Comparison of ENCODE assay signal across 13 mouse cellular contexts in the genomic region with DNA sequence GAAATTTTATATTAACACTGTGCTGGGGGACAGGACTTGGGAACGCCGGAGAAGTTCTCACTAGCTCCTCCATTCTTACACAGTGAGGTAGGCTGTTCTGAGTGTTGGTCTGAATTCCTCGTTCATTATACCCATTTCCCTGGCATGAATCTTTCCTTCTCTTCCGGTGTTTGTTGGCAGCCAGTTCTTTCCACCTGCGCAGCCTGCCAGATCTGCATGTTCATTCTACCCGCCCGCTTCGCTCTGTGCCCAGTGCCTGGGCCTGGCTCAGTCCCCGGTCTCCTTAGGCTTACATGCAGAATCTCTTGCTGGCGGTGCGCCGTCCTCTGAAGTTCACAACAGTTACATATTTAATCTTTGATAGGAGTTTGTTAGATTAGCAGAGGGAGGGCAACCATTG. TPM values are rescaled to one million over a fixed set of nuclear protein-coding genes. Genes with fewer than 3 reads are reported as not detected.
DNase-seq lines count a peak whose midpoint lies in the region; ATAC-seq and TF ChIP-seq lines count a peak whose summit lies in the region.
"Had no signal": no experiment of that assay in that cellular context is flagged by ENCODE, and none has a peak within 500 bp of the region (broad histone marks: within the 10 kb centered on the region; RNA-seq: fewer than 3 reads in every experiment).

No protein-coding gene starts in this region.

- H3K9me3 ChIP-seq in midbrain, embryonic 15.5 days = no peaks in the 10 kb centered on the region
- H3K9me3 ChIP-seq in midbrain, postnatal 0 days (ENCODE audit: low read length) = no peaks in the 10 kb centered on the region
- no peaks in the 10 kb centered on the region for H3K9me3 ChIP-seq in stomach, embryonic 16.5 days (replicated peaks; ENCODE audit: control insufficient read depth, low read length)
- H3K9me3 ChIP-seq: hindbrain, embryonic 15.5 days; megakaryocyte, embryonic 14.5 days had no signal

- peak overlapping the region; percentile 44 for H3K4me3 ChIP-seq in gastrocnemius, adult 2 months
- no peak overlapping the region for H3K4me3 ChIP-seq in midbrain, embryonic 15.5 days
- H3K4me3 ChIP-seq in midbrain, postnatal 0 days (ENCODE audit: low read depth, low read length) = no peak overlapping the region
- no peak overlapping the region for H3K4me3 ChIP-seq in stomach, embryonic 16.5 days (replicated peaks; ENCODE audit: low read length)
- H3K4me3 ChIP-seq: hindbrain, embryonic 15.5 days had no signal

- H3K27ac ChIP-seq in gastrocnemius, adult 2 months = peak overlapping the region; percentile 77
- H3K27ac ChIP-seq in midbrain, embryonic 15.5 days = 0 out of 2 replicates have a peak overlapping the region, but pooled peaks have one; percentile 15
- H3K27ac ChIP-seq in midbrain, postnatal 0 days (ENCODE audit: low read depth, low read length) = no peak overlapping the region
- H3K27ac ChIP-seq in stomach, embryonic 16.5 days (ENCODE audit: low read length) = no peak overlapping the region
- H3K27ac ChIP-seq: hindbrain, embryonic 15.5 days had no signal

- WGBS in midbrain, embryonic 15.5 days = 94% methylated on average over 12 of the region's 12 CpGs
- WGBS in midbrain, postnatal 0 days = 92% methylated on average over 12 of the region's 12 CpGs
- 80% methylated on average over 12 of the region's 12 CpGs for WGBS in stomach, embryonic 16.5 days

- no peak for TF ChIP-seq CTCF in gastrocnemius, adult 2 months (IDR thresholded peaks at IDR 0.05)
- TF ChIP-seq CTCF in midbrain, postnatal 0 days (IDR thresholded peaks at IDR 0.05) = no peak

- no peak overlapping the region for H3K9ac ChIP-seq in midbrain, embryonic 15.5 days
- H3K9ac ChIP-seq in midbrain, postnatal 0 days (replicated peaks; ENCODE audit: low read length, poor library complexity, severe bottlenecking) = no peak overlapping the region
- no peak overlapping the region for H3K9ac ChIP-seq in stomach, embryonic 16.5 days (ENCODE audit: low read length)
- H3K9ac ChIP-seq: hindbrain, embryonic 15.5 days; lung, embryonic 14.5 days had no signal

- peak; percentile 82 for DNase-seq in gastrocnemius, adult 2 months
- no peak for DNase-seq in gastrocnemius, postnatal 10 days
- no peak for DNase-seq in midbrain, postnatal 0 days (ENCODE audit: low spot score)
- peak; percentile 73 to 82 for DNase-seq in cerebellum, postnatal 10 days
- no peak for DNase-seq in kidney, adult 9 months
- DNase-seq in B cell, adult 2 months = no peak
- DNase-seq: kidney, adult 18-20 months; lung, embryonic 14.5 days; thymus, postnatal 25 days had no signal

- no peaks in the 10 kb centered on the region for H3K4me1 ChIP-seq in midbrain, embryonic 15.5 days
- no peaks in the 10 kb centered on the region for H3K4me1 ChIP-seq in midbrain, postnatal 0 days (ENCODE audit: insufficient read depth, low read length)
- H3K4me1 ChIP-seq in stomach, embryonic 16.5 days (ENCODE audit: control insufficient read depth, insufficient read depth, low read length) = peaks cover 22% of the 10 kb centered on the region

- ATAC-seq in midbrain, embryonic 15.5 days (replicated peaks) = no peak
- no peak for ATAC-seq in midbrain, postnatal 0 days (ENCODE audit: low FRiP score)
- ATAC-seq in stomach, embryonic 16.5 days (ENCODE audit: insufficient read depth, low FRiP score) = peak; percentile 52; the same call in 1 of the 2 replicates

- H3K4me2 ChIP-seq in midbrain, embryonic 15.5 days = no peak overlapping the region
- no peak overlapping the region for H3K4me2 ChIP-seq in midbrain, postnatal 0 days (ENCODE audit: low read depth, low read length, poor library complexity, severe bottlenecking)
- no peak overlapping the region for H3K4me2 ChIP-seq in stomach, embryonic 16.5 days (ENCODE audit: low read depth, low read length)
- H3K4me2 ChIP-seq: hindbrain, embryonic 15.5 days; lung, embryonic 14.5 days had no signal

- no peaks in the 10 kb centered on the region for H3K27me3 ChIP-seq in midbrain, embryonic 15.5 days (replicated peaks)
- H3K27me3 ChIP-seq in midbrain, postnatal 0 days (ENCODE audit: insufficient read depth, low read length) = no peaks in the 10 kb centered on the region
- H3K27me3 ChIP-seq in stomach, embryonic 16.5 days (ENCODE audit: control insufficient read depth, insufficient read depth, low read length) = no peaks in the 10 kb centered on the region
- H3K27me3 ChIP-seq: hindbrain, embryonic 15.5 days; megakaryocyte, embryonic 14.5 days had no signal

- no peaks in the 10 kb centered on the region for H3K36me3 ChIP-seq in midbrain, embryonic 15.5 days (replicated peaks)
- H3K36me3 ChIP-seq in midbrain, postnatal 0 days (ENCODE audit: insufficient read depth, low read length) = 0 out of 2 replicates have a peak, but pooled peaks cover 2% of the 10 kb centered on the region
- H3K36me3 ChIP-seq in stomach, embryonic 16.5 days (ENCODE audit: control insufficient read depth, insufficient read depth, low read length) = no peaks in the 10 kb centered on the region
- H3K36me3 ChIP-seq: hindbrain, embryonic 15.5 days had no signal

- intact Hi-C loops in gastrocnemius, adult 2 months (cut with DNase I) = no loop called here

RNA-seq across cellular contexts. Expression of a gene that starts 16.5 kb away (rescaled TPM):
- 10 to 100 TPM; 46.4 to 51.0 TPM for total RNA-seq in gastrocnemius, adult 2 months (2021)
- total RNA-seq in gastrocnemius, postnatal 10 days (2021) = 10 to 100 TPM; 36.1 to 43.2 TPM
- 28.0 and 29.2 TPM in 2 replicates for polyA plus RNA-seq in midbrain, embryonic 15.5 days (2015; fragmentation: Nextera tagmentation; extraction: Ambion mirVana)
- 39.7 and 45.7 TPM in 2 replicates for total RNA-seq in midbrain, postnatal 0 days (2014; rRNA removed)
- polyA plus RNA-seq in midbrain, postnatal 0 days (2015; fragmentation: Nextera tagmentation; extraction: Ambion mirVana) = 20.4 and 21.3 TPM in 2 replicates
- 17.0 and 17.1 TPM in 2 replicates for polyA plus RNA-seq in stomach, embryonic 16.5 days (2015; fragmentation: Nextera tagmentation; extraction: Ambion mirVana)

RNA-seq across cellular contexts. Expression of a gene that starts 33.9 kb away (rescaled TPM):
- 1 to 10 TPM; 4.4 TPM for total RNA-seq in gastrocnemius, adult 2 months (2021)
- 1 to 10 TPM; 4.1 to 5.0 TPM for total RNA-seq in gastrocnemius, postnatal 10 days (2021)
- polyA plus RNA-seq in midbrain, embryonic 15.5 days (2015; fragmentation: Nextera tagmentation; extraction: Ambion mirVana) = 7.3 and 8.0 TPM in 2 replicates
- 11.8 and 15.5 TPM in 2 replicates for total RNA-seq in midbrain, postnatal 0 days (2014; rRNA removed)
- 3.5 and 4.4 TPM in 2 replicates for polyA plus RNA-seq in midbrain, postnatal 0 days (2015; fragmentation: Nextera tagmentation; extraction: Ambion mirVana)
- polyA plus RNA-seq in stomach, embryonic 16.5 days (2015; fragmentation: Nextera tagmentation; extraction: Ambion mirVana) = 12.2 and 13.3 TPM in 2 replicates

Comparison
In these comparisons a context has a peak if more than half of its experiments do, and no peak if none do; other contexts are left out.
1. DNase-seq: peak in gastrocnemius, adult 2 months (single experiment) and cerebellum, postnatal 10 days (2 of 2); none in gastrocnemius, postnatal 10 days (single experiment), midbrain, postnatal 0 days (single experiment), kidney, adult 9 months (single experiment) and B cell, adult 2 months (0 of 2).
2. H3K27ac ChIP-seq: peak in gastrocnemius, adult 2 months (single experiment) and midbrain, embryonic 15.5 days (single experiment); none in midbrain, postnatal 0 days (single experiment) and stomach, embryonic 16.5 days (single experiment).